Mouse (Mus musculus) ES-Bruce4 (cell line): Measurements from ENCODE around the gene Klk4.

Experiments used
- CTCF ChIP-seq: IDR thresholded peaks from one replicate; pipeline ENCODE4 v1.8.1; 2011; ENCODE audit warnings: low read depth, low read length
- POLR2A ChIP-seq: IDR thresholded peaks from one replicate; pipeline ENCODE4 v1.8.1; 2011; ENCODE audit warnings: low read length; ENCODE audit not compliant: insufficient read depth

DNA sequence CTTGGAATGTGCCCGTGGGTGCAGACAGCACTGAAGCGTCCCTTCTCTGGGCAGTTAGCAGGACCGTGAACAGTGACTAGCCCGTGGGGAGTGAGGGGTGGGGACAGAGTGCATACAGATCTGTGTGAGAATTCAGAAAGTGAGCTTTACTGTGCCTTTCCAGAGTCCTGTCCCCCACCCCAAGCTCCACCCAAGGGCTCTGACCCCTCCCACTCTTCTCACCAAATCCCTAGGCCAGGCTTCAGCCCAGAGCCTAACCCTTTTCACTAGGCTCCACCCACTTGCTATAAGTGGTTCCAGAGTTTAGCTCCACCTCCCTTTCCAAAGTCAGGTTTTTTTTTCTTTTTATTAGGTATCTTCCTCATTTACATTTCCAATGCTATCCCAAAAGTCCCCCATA is 37.2 kb upstream of the Klk4 start:
- TF ChIP-seq CTCF (no peak), POLR2A (no peak)
